Mouse (Mus musculus) CH12.LX (cell line): Measurements from ENCODE around the gene Cald1.

Experiments
- CHD2 ChIP-seq: IDR thresholded peaks from 2 replicates; pipeline ENCODE4 v1.6.1; 2011; ENCODE audit warnings: low read length, improper control_type of control experiment
- CTCF ChIP-seq, 2 experiments: IDR thresholded peaks in 1 of 2; conservative IDR thresholded peaks in 1 of 2; 2 replicates each; pipeline ENCODE4 v1.5.1; 2011 to 2012; ENCODE audit warnings: low read depth in 2 of 2, low read length in 2 of 2, improper control_type of control experiment in 1 of 2, inconsistent platforms in 1 of 2, mild to moderate bottlenecking in 1 of 2, moderate library complexity in 1 of 2
- EP300 ChIP-seq: IDR thresholded peaks from 2 replicates; pipeline ENCODE4 v1.6.1; 2011; ENCODE audit warnings: low read length, improper control_type of control experiment
- HCFC1 ChIP-seq: IDR thresholded peaks from 2 replicates; pipeline ENCODE4 v1.6.1; 2012; ENCODE audit warnings: low read depth, mild to moderate bottlenecking, inconsistent platforms, low read length, improper control_type of control experiment
- KAT2A ChIP-seq: IDR thresholded peaks from 2 replicates; pipeline ENCODE4 v1.6.1; 2012; ENCODE audit warnings: low read length, improper control_type of control experiment, inconsistent platforms; ENCODE audit not compliant: insufficient replicate concordance
- MAFK ChIP-seq: IDR thresholded peaks from 2 replicates; pipeline ENCODE4 v1.6.1; 2011; ENCODE audit warnings: low read length, improper control_type of control experiment; ENCODE audit not compliant: insufficient replicate concordance
- MAZ ChIP-seq: IDR thresholded peaks from 2 replicates; pipeline ENCODE4 v1.6.1; 2012; ENCODE audit warnings: low read depth, mild to moderate bottlenecking, inconsistent platforms, low read length, improper control_type of control experiment, moderate library complexity
- POLR2A ChIP-seq: IDR thresholded peaks from 2 replicates; pipeline ENCODE4 v1.6.1; 2011; ENCODE audit warnings: low read depth, mild to moderate bottlenecking, improper control_type of control experiment, low read length
- POLR2AphosphoS2 ChIP-seq: IDR thresholded peaks from 2 replicates; pipeline ENCODE4 v1.6.1; 2011; ENCODE audit warnings: low read depth, low read length, improper control_type of control experiment
- ZNF384 ChIP-seq: IDR thresholded peaks from 2 replicates; pipeline ENCODE4 v1.6.1; 2012; ENCODE audit warnings: low read depth, low read length, improper control_type of control experiment, inconsistent platforms

- TF ChIP-seq ZNF384 (no peak), CHD2 (no peak), MAFK (no peak), HCFC1 (no peak), POLR2A (no peak), CTCF (conservative IDR thresholded peaks at IDR 0.05 in 1 of 2, IDR thresholded peaks at IDR 0.05 in 1 of 2; ENCODE audit: low read depth in 2 of 2, low read length in 2 of 2) (no peak), EP300 (no peak), KAT2A (no peak), MAZ (no peak), POLR2AphosphoS2 (no peak)
These were observed 111.8 kb downstream of the Cald1 start for GRCm38 (mm10) chr6:34709946-34710682.
